Mouse (Mus musculus) heart, embryonic 12.5 days (tissue): Measurements from ENCODE around the gene C1qtnf12. TPM values are rescaled to one million over a fixed set of nuclear protein-coding genes. Genes with fewer than 3 reads are reported as not detected.

Experiments
- ATAC-seq: fragments of 200-750 bp; cut with Nextera tagmentation; 2 replicates; pipeline ENCODE4 v1.8.0; 2017; ENCODE audit warnings: moderate TSS enrichment, moderate library complexity; ENCODE audit not compliant: insufficient number of reproducible peaks, low FRiP score
- H3K27ac ChIP-seq: fragments of 300-500 bp; sonication (generic); 2 replicates; pipeline ENCODE4 v1.5.1; 2016; ENCODE audit warnings: mild to moderate bottlenecking, moderate library complexity; ENCODE audit not compliant: poor library complexity, severe bottlenecking
- H3K27me3 ChIP-seq: fragments of 300-500 bp; sonication (generic); replicated peaks from 2 replicates; pipeline ENCODE4 v1.6.1; 2016; ENCODE audit warnings: mild to moderate bottlenecking, moderate library complexity
- H3K36me3 ChIP-seq: fragments of 300-500 bp; sonication (generic); 2 replicates; pipeline ENCODE4 v1.6.1; 2016; ENCODE audit warnings: mild to moderate bottlenecking, moderate library complexity
- H3K4me1 ChIP-seq: fragments of 300-500 bp; sonication (generic); replicated peaks from 2 replicates; pipeline ENCODE4 v1.6.1; 2016; ENCODE audit warnings: mild to moderate bottlenecking
- H3K4me2 ChIP-seq: fragments of 300-500 bp; sonication (generic); 2 replicates; pipeline ENCODE4 v1.6.1; 2016; ENCODE audit warnings: mild to moderate bottlenecking, moderate library complexity
- H3K4me3 ChIP-seq: fragments of 300-500 bp; sonication (generic); 2 replicates; pipeline ENCODE4 v1.5.1; 2016; ENCODE audit warnings: mild to moderate bottlenecking
- H3K9ac ChIP-seq: fragments of 300-500 bp; sonication (generic); 2 replicates; pipeline ENCODE4 v1.6.1; 2016; ENCODE audit warnings: mild to moderate bottlenecking, moderate library complexity
- H3K9me3 ChIP-seq: fragments of 300-500 bp; sonication (generic); replicated peaks from 2 replicates; pipeline ENCODE4 v1.6.1; 2016; ENCODE audit warnings: mild to moderate bottlenecking, moderate library complexity
- WGBS: fragments of 180-500 bp; shearing (Covaris S2); methylation state at CpG from one replicate; pipeline ENCODE4 v1.1.7; 2016; 5-methylcytosine and 5-hydroxymethylcytosine counted together
- polyA plus RNA-seq: library from polyadenylated mRNA; unstranded; fragments of >200 nt; fragmentation: Nextera tagmentation; extraction: Ambion mirVana; gene quantifications from 2 replicates; pipeline ENCODE4 v1.2.1, GENCODE M21; 2016

Gene C1qtnf12
- polyA plus RNA-seq, 1 experiment from 2014 or later = 23.8 TPM

- WGBS = 86% methylated on average over 5 of the region's 5 CpGs
- peaks cover 14% of the 10 kb centered on the region for H3K36me3 ChIP-seq
- no peak for ATAC-seq
- no peak overlapping the region for H3K4me2 ChIP-seq
- no peak overlapping the region for H3K9ac ChIP-seq
- no peaks in the 10 kb centered on the region for H3K27me3 ChIP-seq
- no peaks in the 10 kb centered on the region for H3K4me1 ChIP-seq
- H3K27ac ChIP-seq = no peak overlapping the region
- no peaks in the 10 kb centered on the region for H3K9me3 ChIP-seq
- no peak overlapping the region for H3K4me3 ChIP-seq
Observed at GRCm38 (mm10) chr4:155970286-155970685, 8.2 kb downstream of the C1qtnf12 start.

- H3K36me3 ChIP-seq = no peaks in the 10 kb centered on the region
- ATAC-seq = no peak
- H3K27me3 ChIP-seq = no peaks in the 10 kb centered on the region
- no peaks in the 10 kb centered on the region for H3K4me1 ChIP-seq
- no peak overlapping the region for H3K4me2 ChIP-seq
- no peak overlapping the region for H3K27ac ChIP-seq
- no peak overlapping the region for H3K4me3 ChIP-seq
- 77% methylated on average over 6 of the region's 6 CpGs for WGBS
- no peak overlapping the region for H3K9ac ChIP-seq
- H3K9me3 ChIP-seq = peaks cover 8% of the 10 kb centered on the region
Observed at GRCm38 (mm10) chr4:155972651-155973050, 10.5 kb downstream of the C1qtnf12 start.

DNA sequence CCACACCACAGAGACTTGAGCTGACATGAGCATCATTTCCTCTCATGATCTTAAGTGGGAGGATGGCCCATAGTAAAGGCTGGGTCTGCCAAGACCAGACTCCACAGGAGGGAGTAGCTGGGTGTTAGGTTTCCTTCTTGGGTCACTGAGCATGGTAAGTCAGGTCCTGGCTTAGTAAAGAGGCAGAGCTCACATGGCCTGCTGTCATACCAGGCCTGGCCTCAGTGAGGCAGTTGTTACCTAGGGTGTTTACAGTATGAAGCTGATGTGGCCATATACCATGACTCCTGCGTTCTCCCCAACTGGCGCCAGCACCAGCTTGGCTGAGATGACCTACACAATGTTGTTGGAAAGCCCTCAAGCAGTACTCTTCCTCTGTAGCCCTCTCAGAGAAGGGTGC, 11.1 kb downstream of the C1qtnf12 start:
- Histone ChIP-seq H3K4me1 (no peaks in the 10 kb centered on the region), H3K4me3 (no peak overlapping the region), H3K9ac (no peak overlapping the region), H3K27me3 (no peaks in the 10 kb centered on the region), H3K4me2 (no peak overlapping the region), H3K9me3 (peaks cover 8% of the 10 kb centered on the region), H3K36me3 (no peaks in the 10 kb centered on the region), H3K27ac (no peak overlapping the region)
- no peak for ATAC-seq
- WGBS = 75% methylated on average over 2 of the region's 2 CpGs

- Histone ChIP-seq H3K4me1 (no peaks in the 10 kb centered on the region), H3K4me3 (no peak overlapping the region), H3K36me3 (no peaks in the 10 kb centered on the region), H3K9me3 (peaks cover 13% of the 10 kb centered on the region), H3K9ac (no peak overlapping the region), H3K4me2 (no peak overlapping the region), H3K27me3 (0 out of 2 replicates have a peak, but pooled peaks cover 3% of the 10 kb centered on the region), H3K27ac (no peak overlapping the region)
- WGBS = 71% methylated on average over 12 of the region's 12 CpGs
- no peak for ATAC-seq
Observed at GRCm38 (mm10) chr4:155981436-155982082, 19.4 kb downstream of the C1qtnf12 start.

- Histone ChIP-seq H3K27me3 (0 out of 2 replicates have a peak, but pooled peaks cover 3% of the 10 kb centered on the region), H3K9me3 (0 out of 2 replicates have a peak, but pooled peaks cover 5% of the 10 kb centered on the region), H3K36me3 (no peaks in the 10 kb centered on the region), H3K4me1 (0 out of 2 replicates have a peak, but pooled peaks cover 6% of the 10 kb centered on the region), H3K4me2 (no peak overlapping the region), H3K27ac (no peak overlapping the region), H3K9ac (no peak overlapping the region), H3K4me3 (no peak overlapping the region)
- WGBS = 10% methylated on average over 2 of the region's 2 CpGs
- ATAC-seq = no peak
Observed at GRCm38 (mm10) chr4:155983788-155984187, 21.7 kb downstream of the C1qtnf12 start.

GRCm38 (mm10) chr4:155991211-155991907, 29.2 kb downstream of the C1qtnf12 start:
- peaks cover 28% of the 10 kb centered on the region for H3K4me1 ChIP-seq
- peak overlapping the region; percentile 83 for H3K9ac ChIP-seq
- H3K36me3 ChIP-seq = peaks cover 16% of the 10 kb centered on the region
- H3K27ac ChIP-seq = no peak overlapping the region; the same call in 1 of the 2 replicates
- H3K4me3 ChIP-seq = peak overlapping the region; percentile 82
- 82% methylated on average over 22 of the region's 22 CpGs for WGBS
- H3K4me2 ChIP-seq = peak overlapping the region; percentile 97
- H3K27me3 ChIP-seq = no peaks in the 10 kb centered on the region
- no peak for ATAC-seq
- H3K9me3 ChIP-seq = no peaks in the 10 kb centered on the region

DNA sequence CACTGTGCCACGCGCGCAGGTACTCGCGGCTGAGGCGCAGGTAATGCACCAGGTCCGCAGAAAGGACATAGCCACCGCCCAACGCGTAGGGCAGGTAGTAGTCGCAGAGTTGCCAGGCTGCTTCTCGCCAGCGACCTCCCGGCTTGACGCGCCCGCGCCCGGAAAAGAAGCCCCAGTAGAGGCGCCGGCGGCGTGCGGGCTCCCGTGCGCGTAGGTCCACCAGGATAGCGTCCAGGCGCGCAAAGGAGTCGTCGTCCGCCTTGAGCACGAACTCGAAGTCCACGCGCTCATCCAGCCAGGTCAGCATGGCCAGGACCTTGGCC, 29.8 kb downstream of the C1qtnf12 start:
- H3K36me3 ChIP-seq = peaks cover 21% of the 10 kb centered on the region
- peak overlapping the region; percentile 91 for H3K27ac ChIP-seq
- no peaks in the 10 kb centered on the region for H3K9me3 ChIP-seq
- peak overlapping the region; percentile 97 for H3K4me2 ChIP-seq
- H3K27me3 ChIP-seq = no peaks in the 10 kb centered on the region
- H3K4me1 ChIP-seq = peaks cover 28% of the 10 kb centered on the region
- peak overlapping the region; percentile 83 for H3K9ac ChIP-seq
- ATAC-seq = no peak
- WGBS = 24% methylated on average over 37 of the region's 37 CpGs
- H3K4me3 ChIP-seq = peak overlapping the region; percentile 82

DNA sequence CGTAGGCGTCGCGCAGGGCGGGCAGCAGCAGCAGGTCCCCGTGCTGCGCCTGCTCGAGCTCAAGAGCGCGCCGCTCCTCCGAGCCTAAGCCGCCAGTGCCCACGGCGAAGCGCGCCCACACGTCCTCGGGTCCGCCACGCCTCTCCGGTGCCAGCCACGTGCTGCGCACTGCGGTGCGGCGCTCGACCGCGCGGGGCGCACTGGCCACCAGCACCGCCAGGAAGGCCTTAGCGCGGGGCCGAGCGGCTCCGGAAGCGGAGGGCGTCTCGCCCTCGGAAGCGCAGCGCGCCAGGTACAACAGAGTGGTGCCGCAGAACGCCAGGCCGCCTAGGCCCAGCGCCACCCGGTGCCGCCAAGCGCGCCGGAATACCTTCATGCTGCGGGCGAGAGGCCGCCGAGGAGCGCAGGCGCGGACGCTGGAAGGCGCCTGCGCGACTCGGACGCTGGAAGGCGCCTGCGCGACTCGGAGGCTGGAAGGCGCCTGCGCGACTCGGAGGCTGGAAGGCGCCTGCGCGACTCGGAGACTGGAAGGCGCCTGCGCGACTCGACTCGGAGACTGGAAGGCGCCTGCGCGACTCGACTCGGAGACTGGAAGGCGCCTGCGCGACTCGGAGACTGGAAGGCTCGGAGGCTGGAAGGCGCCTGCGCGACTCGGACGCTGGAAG, 30.3 kb downstream of the C1qtnf12 start, which contains the start of the genes B3galt6 and Sdf4:
Gene B3galt6, minus strand, starts transcription at position 409 of the 665 bp plus-strand sequence.
Gene Sdf4, plus strand, starts transcription at position 632 of the 665 bp plus-strand sequence.
- Histone ChIP-seq H3K27ac (peak within 1 kb of the TSS; percentile 93), H3K9ac (peak within 1 kb of the TSS; percentile 83), H3K4me3 (peak within 1 kb of the TSS; percentile 82), H3K4me1 (peaks cover 28% of the 10 kb centered on the region), H3K36me3 (peaks cover 26% of the 10 kb centered on the region), H3K4me2 (peak within 1 kb of the TSS; percentile 97), H3K27me3 (no peaks in the 10 kb centered on the region), H3K9me3 (no peaks in the 10 kb centered on the region)
- peak; percentile 89 for ATAC-seq
- under 1% methylated on average over 96 of the region's 99 CpGs for WGBS

DNA sequence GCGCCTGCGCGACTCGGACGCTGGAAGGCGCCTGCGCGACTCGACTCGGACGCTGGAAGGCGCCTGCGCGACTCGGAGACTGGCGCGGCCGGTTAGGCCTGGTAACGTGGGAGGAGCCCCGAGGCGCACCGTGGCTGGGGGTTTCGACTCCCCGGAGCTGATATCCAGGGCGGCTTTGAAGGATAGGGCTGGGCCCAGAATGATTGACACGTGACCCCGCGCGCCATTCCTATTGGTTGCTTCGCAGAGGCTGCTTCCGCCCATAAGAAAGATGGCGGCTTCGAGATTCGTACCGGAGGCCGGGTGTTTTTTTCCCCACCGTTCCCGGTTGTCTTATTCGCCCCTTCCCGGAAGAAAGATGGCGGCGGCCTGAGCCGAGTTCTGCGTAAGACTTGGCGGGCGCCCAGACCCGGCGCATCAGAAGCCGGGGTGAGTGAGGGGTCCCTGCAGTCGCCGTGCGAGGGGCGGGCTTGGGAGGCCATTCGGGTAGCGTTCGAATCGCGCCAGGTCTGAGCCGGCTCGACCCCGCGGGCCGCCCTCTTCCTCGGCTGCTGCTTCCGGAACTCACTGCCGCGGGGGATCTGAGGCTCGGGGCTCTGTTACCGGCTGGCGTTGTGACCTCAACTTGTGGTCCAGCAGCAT, 30.9 kb downstream of the C1qtnf12 start:
- WGBS = under 1% methylated on average over 70 of the region's 70 CpGs
- Histone ChIP-seq H3K27me3 (no peaks in the 10 kb centered on the region), H3K27ac (peak overlapping the region; percentile 93), H3K4me1 (peaks cover 27% of the 10 kb centered on the region), H3K4me2 (peak overlapping the region; percentile 75), H3K4me3 (peak overlapping the region; percentile 82), H3K9ac (peak overlapping the region; percentile 82), H3K36me3 (peaks cover 33% of the 10 kb centered on the region), H3K9me3 (no peaks in the 10 kb centered on the region)
- ATAC-seq = peak; percentile 89

DNA sequence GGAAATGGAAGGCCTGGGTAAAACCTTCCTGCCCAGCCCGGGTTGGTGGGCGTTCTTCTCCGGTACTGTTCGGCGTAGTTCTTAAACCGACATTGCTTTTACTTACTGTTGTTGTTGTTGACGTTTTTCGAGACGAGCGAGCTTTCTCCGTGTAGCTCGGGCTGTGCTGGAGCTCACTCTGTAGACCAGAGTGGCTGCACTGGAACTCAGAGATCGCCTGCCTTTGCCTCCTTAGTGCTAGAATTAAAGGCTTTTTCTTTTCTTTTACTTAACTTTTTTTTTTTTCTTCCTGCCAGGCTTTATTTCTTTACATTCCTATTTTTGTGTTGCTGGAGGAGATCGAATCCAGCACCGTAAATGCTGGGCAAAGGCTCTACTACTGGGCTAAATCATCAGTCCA, 31.5 kb downstream of the C1qtnf12 start:
- Histone ChIP-seq H3K36me3 (peaks cover 38% of the 10 kb centered on the region), H3K27me3 (no peaks in the 10 kb centered on the region), H3K9me3 (no peaks in the 10 kb centered on the region), H3K4me1 (peaks cover 22% of the 10 kb centered on the region), H3K4me3 (peak overlapping the region; percentile 82), H3K9ac (peak overlapping the region; percentile 82), H3K27ac (peak overlapping the region; percentile 93), H3K4me2 (peak overlapping the region; percentile 75)
- 5% methylated on average over 15 of the region's 15 CpGs for WGBS
- ATAC-seq = no peak

- H3K9me3 ChIP-seq = no peaks in the 10 kb centered on the region
- H3K9ac ChIP-seq = no peak overlapping the region
- H3K36me3 ChIP-seq = peaks cover 91% of the 10 kb centered on the region
- no peak overlapping the region for H3K4me3 ChIP-seq
- no peaks in the 10 kb centered on the region for H3K27me3 ChIP-seq
- ATAC-seq = no peak
- no peak overlapping the region for H3K4me2 ChIP-seq
- H3K4me1 ChIP-seq = no peaks in the 10 kb centered on the region
- WGBS = 84% methylated on average over 3 of the region's 3 CpGs
- no peak overlapping the region for H3K27ac ChIP-seq
Observed at GRCm38 (mm10) chr4:156004109-156004508, 42.0 kb downstream of the C1qtnf12 start.
